Mouse (Mus musculus): Measurements from ENCODE around the gene Meis1. TPM values are rescaled to one million over a fixed set of nuclear protein-coding genes. Genes with fewer than 3 reads are reported as not detected.

The Meis1 gene
- polyA plus RNA-seq, 1 experiment from 2014 or later: 45.1 TPM

DNA sequence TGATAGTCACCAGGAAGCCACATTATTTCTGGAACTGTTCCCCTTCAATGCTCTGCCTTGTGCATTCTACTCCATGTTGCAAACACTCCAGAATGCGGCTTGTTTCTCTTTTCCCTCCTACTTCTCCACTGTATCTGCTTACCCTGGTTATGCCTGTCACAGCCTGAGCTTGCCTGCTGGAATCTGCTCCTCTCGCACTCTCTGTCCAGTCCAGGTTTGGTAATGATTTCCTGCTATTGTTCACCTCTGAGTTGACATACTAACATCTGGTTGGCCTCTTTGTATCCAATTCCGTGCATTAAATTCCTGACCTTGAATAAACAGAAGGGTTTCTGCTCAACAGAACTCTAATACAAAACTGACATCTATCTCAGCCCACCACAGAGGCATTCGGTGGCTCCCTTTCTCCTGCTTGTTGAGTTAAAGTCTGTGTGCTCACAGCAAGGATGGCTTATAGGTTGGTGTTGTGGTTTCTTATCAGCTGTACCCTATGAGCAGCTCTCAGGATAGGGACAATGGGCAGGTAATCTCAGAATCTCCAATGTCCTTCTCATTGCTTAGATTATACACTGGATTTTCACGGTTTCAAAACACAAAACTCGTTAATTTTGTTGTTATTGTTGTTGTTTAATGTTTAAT lies 152.5 kb downstream of the Meis1 start:
- no peaks in the 10 kb centered on the region for H3K36me3 ChIP-seq
- no peak overlapping the region for H3K4me2 ChIP-seq (replicated peaks)
- no peak overlapping the region for H3K9ac ChIP-seq (replicated peaks)
- peaks cover 46% of the 10 kb centered on the region for H3K27me3 ChIP-seq
- H3K4me1 ChIP-seq (replicated peaks): peaks cover 13% of the 10 kb centered on the region
- no peaks in the 10 kb centered on the region; the same call in 1 of the 2 replicates for H3K9me3 ChIP-seq
- WGBS: 65% methylated on average over 6 of the region's 6 CpGs
- no peak overlapping the region for H3K27ac ChIP-seq
- no peak overlapping the region for H3K4me3 ChIP-seq (replicated peaks)
- no peak for ATAC-seq

GRCm38 (mm10) chr11:18850772-18851171 lies 168.0 kb downstream of the Meis1 start:
- Histone ChIP-seq H3K4me2 (replicated peaks) (no peak overlapping the region), H3K4me3 (replicated peaks) (no peak overlapping the region), H3K36me3 (no peaks in the 10 kb centered on the region), H3K9ac (replicated peaks) (no peak overlapping the region), H3K9me3 (no peaks in the 10 kb centered on the region), H3K27me3 (no peaks in the 10 kb centered on the region), H3K4me1 (replicated peaks) (no peaks in the 10 kb centered on the region), H3K27ac (no peak overlapping the region)
- no peak for ATAC-seq
- 85% methylated on average over 4 of the region's 4 CpGs for WGBS

- ATAC-seq: no peak
- Histone ChIP-seq H3K9me3 (no peaks in the 10 kb centered on the region), H3K27ac (no peak overlapping the region), H3K4me2 (replicated peaks) (no peak overlapping the region), H3K9ac (replicated peaks) (no peak overlapping the region), H3K36me3 (no peaks in the 10 kb centered on the region), H3K4me1 (replicated peaks) (no peaks in the 10 kb centered on the region), H3K27me3 (no peaks in the 10 kb centered on the region), H3K4me3 (replicated peaks) (no peak overlapping the region)
- 61% methylated on average over 3 of the region's 3 CpGs for WGBS
Observed at GRCm38 (mm10) chr11:18847650-18848049, 171.1 kb downstream of the Meis1 start.

DNA sequence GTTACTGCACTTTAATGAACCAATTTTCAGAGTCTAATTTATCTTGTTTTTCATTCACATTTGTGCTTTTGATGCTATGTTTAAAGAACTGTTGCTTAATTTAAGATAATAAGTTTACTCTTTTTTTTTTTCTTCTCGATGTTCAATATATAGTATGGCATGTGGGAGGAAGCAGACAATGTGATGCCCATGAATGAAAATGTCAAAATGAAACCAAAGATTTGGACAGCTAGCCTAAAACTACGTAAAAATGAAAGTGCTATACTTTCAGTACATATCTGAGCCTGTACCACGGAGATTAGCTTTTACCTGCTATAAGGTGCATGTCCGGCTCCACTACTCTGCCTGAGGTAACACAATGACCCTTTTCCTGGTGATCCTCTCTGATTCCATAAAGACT lies 172.3 kb downstream of the Meis1 start:
- Histone ChIP-seq H3K9ac (replicated peaks) (no peak overlapping the region), H3K4me2 (replicated peaks) (no peak overlapping the region), H3K4me3 (replicated peaks) (no peak overlapping the region), H3K27me3 (no peaks in the 10 kb centered on the region), H3K27ac (no peak overlapping the region), H3K4me1 (replicated peaks) (no peaks in the 10 kb centered on the region), H3K9me3 (no peaks in the 10 kb centered on the region), H3K36me3 (no peaks in the 10 kb centered on the region)
- no peak for ATAC-seq
- WGBS: 90% methylated on average over 4 of the region's 4 CpGs

GRCm38 (mm10) chr11:18845900-18846299 lies 172.9 kb downstream of the Meis1 start:
- no peak overlapping the region for H3K9ac ChIP-seq (replicated peaks)

GRCm38 (mm10) chr11:18845466-18845865 lies 173.3 kb downstream of the Meis1 start:
- H3K9ac ChIP-seq (replicated peaks): no peak overlapping the region
- H3K9me3 ChIP-seq: no peaks in the 10 kb centered on the region
- no peak overlapping the region for H3K27ac ChIP-seq
- H3K4me1 ChIP-seq (replicated peaks): no peaks in the 10 kb centered on the region
- ATAC-seq: no peak
- no peaks in the 10 kb centered on the region for H3K27me3 ChIP-seq
- WGBS: 94% methylated on average over 6 of the region's 6 CpGs
- H3K4me2 ChIP-seq (replicated peaks): no peak overlapping the region
- no peak overlapping the region for H3K4me3 ChIP-seq (replicated peaks)
- H3K36me3 ChIP-seq: no peaks in the 10 kb centered on the region

More at GRCm38 (mm10) chr11:18845900-18846299, 172.9 kb downstream of the Meis1 start:
- WGBS: 94% methylated on average over 3 of the region's 3 CpGs
- H3K4me2 ChIP-seq (replicated peaks): no peak overlapping the region
- no peak overlapping the region for H3K27ac ChIP-seq
- H3K9me3 ChIP-seq: no peaks in the 10 kb centered on the region
- no peaks in the 10 kb centered on the region for H3K4me1 ChIP-seq (replicated peaks)
- no peaks in the 10 kb centered on the region for H3K27me3 ChIP-seq
- no peak for ATAC-seq
- H3K36me3 ChIP-seq: no peaks in the 10 kb centered on the region
- H3K4me3 ChIP-seq (replicated peaks): no peak overlapping the region

- ATAC-seq: no peak
- Histone ChIP-seq H3K9ac (replicated peaks) (no peak overlapping the region), H3K4me2 (replicated peaks) (no peak overlapping the region), H3K36me3 (no peaks in the 10 kb centered on the region), H3K27me3 (no peaks in the 10 kb centered on the region), H3K27ac (no peak overlapping the region), H3K9me3 (no peaks in the 10 kb centered on the region), H3K4me3 (replicated peaks) (no peak overlapping the region), H3K4me1 (replicated peaks) (no peaks in the 10 kb centered on the region)
Observed at GRCm38 (mm10) chr11:18830087-18830486, 188.7 kb downstream of the Meis1 start.
